Mouse (Mus musculus): ENCODE data around the gene Rnf130. TPM values are rescaled to one million over a fixed set of nuclear protein-coding genes. Genes with fewer than 3 reads are reported as not detected.

The Rnf130 gene
- polyA plus RNA-seq, 1 experiment, result 0.26 TPM

GRCm38 (mm10) chr11:50016503-50016902, 8.6 kb upstream of the Rnf130 start:
- Histone ChIP-seq H3K36me3 (ENCODE audit: control insufficient read depth) (no peaks in the 10 kb centered on the region), H3K4me1 (ENCODE audit: control insufficient read depth) (no peaks in the 10 kb centered on the region), H3K9me3 (ENCODE audit: control insufficient read depth, low read length) (no peaks in the 10 kb centered on the region), H3K4me3 (replicated peaks) (no peak overlapping the region), H3K27me3 (ENCODE audit: control insufficient read depth) (peaks cover 4% of the 10 kb centered on the region; the same call in 1 of the 2 replicates)
- TF ChIP-seq TAL1 (IDR thresholded peaks at IDR 0.05; ENCODE audit: low read length), result no peak
- no peak for TF ChIP-seq GATA1 (IDR thresholded peaks at IDR 0.05; ENCODE audit: low read length)

DNA sequence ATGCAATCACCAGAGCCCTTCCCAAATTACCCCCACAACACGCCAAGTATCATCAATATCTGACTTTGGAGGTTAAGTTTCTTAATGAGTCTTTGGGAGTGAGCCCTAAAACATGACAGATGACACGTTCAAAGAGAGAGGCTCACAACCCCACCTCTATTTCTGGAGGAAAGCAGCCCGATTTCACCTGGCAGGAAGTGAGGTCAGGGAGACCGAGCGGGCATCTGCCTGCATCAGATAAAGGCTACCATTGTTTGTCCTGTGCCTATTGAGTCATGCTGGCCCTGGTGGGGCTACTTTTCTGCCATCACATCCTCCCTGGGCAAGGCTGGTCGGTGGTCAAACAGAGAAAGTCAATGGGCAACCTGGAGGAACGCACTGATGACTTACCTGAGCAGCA, 7.6 kb upstream of the Rnf130 start:
- H3K4me1 ChIP-seq (ENCODE audit: control insufficient read depth), result no peaks in the 10 kb centered on the region
- H3K4me3 ChIP-seq (replicated peaks), result no peak overlapping the region
- H3K36me3 ChIP-seq (ENCODE audit: control insufficient read depth), result no peaks in the 10 kb centered on the region
- H3K27me3 ChIP-seq (ENCODE audit: control insufficient read depth), result peaks cover 4% of the 10 kb centered on the region; the same call in 1 of the 2 replicates
- H3K9me3 ChIP-seq (ENCODE audit: control insufficient read depth, low read length), result no peaks in the 10 kb centered on the region
- no peak for TF ChIP-seq TAL1 (IDR thresholded peaks at IDR 0.05; ENCODE audit: low read length)
- no peak for TF ChIP-seq GATA1 (IDR thresholded peaks at IDR 0.05; ENCODE audit: low read length)

GRCm38 (mm10) chr11:50018848-50019247, 6.3 kb upstream of the Rnf130 start:
- H3K27me3 ChIP-seq (ENCODE audit: control insufficient read depth), result peaks cover 6% of the 10 kb centered on the region; the same call in 1 of the 2 replicates
- no peak overlapping the region for H3K4me3 ChIP-seq (replicated peaks)
- no peaks in the 10 kb centered on the region for H3K9me3 ChIP-seq (ENCODE audit: control insufficient read depth, low read length)
- no peak for TF ChIP-seq GATA1 (IDR thresholded peaks at IDR 0.05; ENCODE audit: low read length)
- TF ChIP-seq TAL1 (IDR thresholded peaks at IDR 0.05; ENCODE audit: low read length), result no peak
- no peaks in the 10 kb centered on the region for H3K36me3 ChIP-seq (ENCODE audit: control insufficient read depth)
- no peaks in the 10 kb centered on the region for H3K4me1 ChIP-seq (ENCODE audit: control insufficient read depth)

DNA sequence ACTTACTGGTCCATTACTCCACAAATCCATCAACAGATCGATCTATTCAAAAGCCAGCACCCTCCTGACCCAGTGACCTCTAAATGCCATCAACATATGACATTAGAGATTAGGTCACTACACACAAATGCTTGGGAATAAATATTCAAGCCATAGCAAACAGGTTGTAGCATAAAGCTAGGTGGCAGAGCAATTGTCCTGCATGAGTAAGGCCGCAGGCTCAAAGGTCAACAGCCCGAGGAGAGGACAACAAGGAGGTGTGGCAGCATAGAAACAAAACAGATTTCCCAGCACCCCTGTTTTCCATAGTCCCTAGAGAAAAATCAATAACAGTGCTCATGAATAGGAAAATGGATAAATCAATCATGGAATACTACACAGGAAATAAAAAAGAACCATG, 3.1 kb upstream of the Rnf130 start:
- Histone ChIP-seq H3K9me3 (ENCODE audit: control insufficient read depth, low read length) (no peaks in the 10 kb centered on the region), H3K4me3 (replicated peaks) (no peak overlapping the region), H3K4me1 (ENCODE audit: control insufficient read depth) (peaks cover 15% of the 10 kb centered on the region), H3K27me3 (ENCODE audit: control insufficient read depth) (peaks cover 34% of the 10 kb centered on the region), H3K36me3 (ENCODE audit: control insufficient read depth) (no peaks in the 10 kb centered on the region)
- no peak for TF ChIP-seq GATA1 (IDR thresholded peaks at IDR 0.05; ENCODE audit: low read length)
- TF ChIP-seq TAL1 (IDR thresholded peaks at IDR 0.05; ENCODE audit: low read length), result no peak

DNA sequence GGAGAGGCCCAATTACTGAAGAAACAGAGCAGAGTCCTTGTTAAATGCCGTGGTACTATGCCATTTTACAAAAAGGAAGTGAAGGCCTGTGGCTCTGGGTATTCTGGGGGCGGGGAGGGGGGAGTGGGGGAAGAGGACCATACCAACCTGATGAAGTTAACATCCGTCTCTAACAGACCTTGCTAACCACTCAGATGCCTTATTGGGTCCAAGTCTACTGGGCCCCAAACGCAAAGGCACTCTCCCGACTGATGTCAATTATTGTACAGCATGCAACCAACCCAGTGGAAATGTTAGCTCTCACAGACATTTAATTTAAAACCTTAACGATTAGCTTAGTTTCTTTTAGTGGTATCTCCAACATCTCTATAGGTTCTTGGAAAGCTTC, 707 bp upstream of the Rnf130 start:
- H3K9me3 ChIP-seq (ENCODE audit: control insufficient read depth, low read length), result no peaks in the 10 kb centered on the region
- peaks cover 34% of the 10 kb centered on the region for H3K27me3 ChIP-seq (ENCODE audit: control insufficient read depth)
- H3K36me3 ChIP-seq (ENCODE audit: control insufficient read depth), result no peaks in the 10 kb centered on the region
- peak overlapping the region; percentile 82 for H3K4me3 ChIP-seq (replicated peaks)
- H3K4me1 ChIP-seq (ENCODE audit: control insufficient read depth), result peaks cover 15% of the 10 kb centered on the region
- TF ChIP-seq GATA1 (IDR thresholded peaks at IDR 0.05; ENCODE audit: low read length) (no peak), TAL1 (IDR thresholded peaks at IDR 0.05; ENCODE audit: low read length) (no peak)

- Histone ChIP-seq H3K4me1 (ENCODE audit: control insufficient read depth) (peaks cover 15% of the 10 kb centered on the region), H3K27me3 (ENCODE audit: control insufficient read depth) (peaks cover 34% of the 10 kb centered on the region), H3K36me3 (ENCODE audit: control insufficient read depth) (no peaks in the 10 kb centered on the region), H3K4me3 (replicated peaks) (peak overlapping the region; percentile 82), H3K9me3 (ENCODE audit: control insufficient read depth, low read length) (no peaks in the 10 kb centered on the region)
- TF ChIP-seq GATA1 (IDR thresholded peaks at IDR 0.05; ENCODE audit: low read length), result no peak
- no peak for TF ChIP-seq TAL1 (IDR thresholded peaks at IDR 0.05; ENCODE audit: low read length)
Measured at GRCm38 (mm10) chr11:50025721-50026520, 775 bp downstream of the Rnf130 start.

- Histone ChIP-seq H3K4me3 (replicated peaks) (no peak overlapping the region), H3K9me3 (ENCODE audit: control insufficient read depth, low read length) (no peaks in the 10 kb centered on the region), H3K4me1 (ENCODE audit: control insufficient read depth) (peaks cover 15% of the 10 kb centered on the region), H3K27me3 (ENCODE audit: control insufficient read depth) (peaks cover 34% of the 10 kb centered on the region), H3K36me3 (ENCODE audit: control insufficient read depth) (no peaks in the 10 kb centered on the region)
- TF ChIP-seq TAL1 (IDR thresholded peaks at IDR 0.05; ENCODE audit: low read length) (no peak), GATA1 (IDR thresholded peaks at IDR 0.05; ENCODE audit: low read length) (no peak)
Measured at GRCm38 (mm10) chr11:50026521-50027090, 1.5 kb downstream of the Rnf130 start.

- Histone ChIP-seq H3K4me3 (replicated peaks) (no peak overlapping the region), H3K4me1 (ENCODE audit: control insufficient read depth) (peaks cover 15% of the 10 kb centered on the region), H3K9me3 (ENCODE audit: control insufficient read depth, low read length) (no peaks in the 10 kb centered on the region), H3K36me3 (ENCODE audit: control insufficient read depth) (no peaks in the 10 kb centered on the region), H3K27me3 (ENCODE audit: control insufficient read depth) (peaks cover 31% of the 10 kb centered on the region)
- TF ChIP-seq TAL1 (IDR thresholded peaks at IDR 0.05; ENCODE audit: low read length) (no peak), GATA1 (IDR thresholded peaks at IDR 0.05; ENCODE audit: low read length) (no peak)
Measured at GRCm38 (mm10) chr11:50028416-50028815, 3.3 kb downstream of the Rnf130 start.

DNA sequence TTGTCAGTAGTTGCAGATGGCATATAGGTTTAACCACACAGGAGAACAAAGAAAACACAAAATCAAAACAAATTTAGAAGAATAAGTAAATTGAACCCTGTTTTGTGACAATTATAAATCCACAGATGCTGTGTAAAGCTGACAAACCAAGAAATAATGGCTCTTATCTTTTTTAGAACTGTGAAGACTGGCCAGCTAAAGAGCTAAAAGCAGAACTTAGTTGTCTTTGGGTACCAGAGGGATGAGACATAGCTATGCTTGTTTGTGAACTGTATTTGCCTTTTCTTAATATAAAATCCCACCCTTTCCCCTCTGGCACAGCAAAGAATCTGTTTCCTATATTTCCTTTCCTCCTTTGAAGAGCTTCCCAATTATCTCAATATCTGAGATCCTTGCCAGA, 9.0 kb downstream of the Rnf130 start:
- Histone ChIP-seq H3K4me1 (ENCODE audit: control insufficient read depth) (peaks cover 13% of the 10 kb centered on the region), H3K27me3 (ENCODE audit: control insufficient read depth) (no peaks in the 10 kb centered on the region), H3K4me3 (replicated peaks) (no peak overlapping the region), H3K9me3 (ENCODE audit: control insufficient read depth, low read length) (no peaks in the 10 kb centered on the region), H3K36me3 (ENCODE audit: control insufficient read depth) (no peaks in the 10 kb centered on the region)
- no peak for TF ChIP-seq TAL1 (IDR thresholded peaks at IDR 0.05; ENCODE audit: low read length)
- no peak for TF ChIP-seq GATA1 (IDR thresholded peaks at IDR 0.05; ENCODE audit: low read length)
